ENCODE assay signal across 8 mouse cellular contexts in genomic region chr12:109749711-109750243, GRCm38 (mm10).
DNase-seq lines count a peak whose midpoint lies in the region; ATAC-seq and TF ChIP-seq lines count a peak whose summit lies in the region.

No protein-coding gene starts in this region.

- DNase-seq in Muller cell, postnatal 12 days (ENCODE audit: inconsistent ontology term): peak; percentile 97
- peak; percentile 52 for DNase-seq in c-Kit-positive CD71-negative TER-119-negative erythroid progenitor cells, embryonic 14.5 days (ENCODE audit: low read depth)
- peak; percentile 46 for DNase-seq in heart, postnatal 0 days (ENCODE audit: low spot score)
- peak; percentile 77 for DNase-seq in left cerebral cortex, adult 11 months (ENCODE audit: low spot score)
- peak; percentile 16 for DNase-seq in lung, postnatal 14 days
- peak; percentile 66 for DNase-seq in right cerebral cortex, postnatal 14 days

- peak overlapping the region; percentile 31; the same call in 1 of the 2 replicates for H3K9ac ChIP-seq in forebrain, embryonic 12.5 days
- H3K9ac ChIP-seq in heart, postnatal 0 days (replicated peaks; ENCODE audit: low read depth, low read length): no peak overlapping the region

- ATAC-seq in forebrain, embryonic 12.5 days (ENCODE audit: low FRiP score): peak; percentile 81
- peak; percentile 60 for ATAC-seq in heart, postnatal 0 days (ENCODE audit: insufficient read depth, low read depth)
- no peak for ATAC-seq in erythroid progenitor cell, adult 5-6 weeks (replicated peaks; ENCODE audit: low FRiP score, poor library complexity, severe bottlenecking)

- no peaks in the 10 kb centered on the region for H3K9me3 ChIP-seq in forebrain, embryonic 12.5 days
- no peaks in the 10 kb centered on the region for H3K9me3 ChIP-seq in heart, postnatal 0 days (replicated peaks; ENCODE audit: control insufficient read depth, low read length)

- H3K4me2 ChIP-seq in forebrain, embryonic 12.5 days: peak overlapping the region; percentile 46
- H3K4me2 ChIP-seq in heart, postnatal 0 days (ENCODE audit: low read depth, low read length): peak overlapping the region; percentile 46

- no peak for TF ChIP-seq EP300 in heart, postnatal 0 days (IDR thresholded peaks at IDR 0.05; ENCODE audit: low read depth)

- WGBS in forebrain, embryonic 12.5 days: 4% methylated on average over 14 of the region's 14 CpGs
- WGBS in heart, postnatal 0 days: 11% methylated on average over 14 of the region's 14 CpGs

- H3K27me3 ChIP-seq in forebrain, embryonic 12.5 days: no peaks in the 10 kb centered on the region
- H3K27me3 ChIP-seq in heart, postnatal 0 days (ENCODE audit: control insufficient read depth, insufficient read depth, low read length): no peaks in the 10 kb centered on the region

- H3K4me3 ChIP-seq in forebrain, embryonic 12.5 days (replicated peaks): peak overlapping the region; percentile 23
- H3K4me3 ChIP-seq in heart, postnatal 0 days (ENCODE audit: low read depth, low read length): no peak overlapping the region

- peaks cover 11% of the 10 kb centered on the region for H3K36me3 ChIP-seq in forebrain, embryonic 12.5 days (replicated peaks)
- no peaks in the 10 kb centered on the region for H3K36me3 ChIP-seq in heart, postnatal 0 days (replicated peaks; ENCODE audit: control insufficient read depth, insufficient read depth, low read length)

- peaks cover 52% of the 10 kb centered on the region for H3K4me1 ChIP-seq in forebrain, embryonic 12.5 days
- H3K4me1 ChIP-seq in heart, postnatal 0 days (ENCODE audit: control insufficient read depth, insufficient read depth): no peaks in the 10 kb centered on the region

- peak overlapping the region; percentile 69 for H3K27ac ChIP-seq in forebrain, embryonic 12.5 days
- H3K27ac ChIP-seq in heart, postnatal 0 days (ENCODE audit: low read depth): no peak overlapping the region

- TF ChIP-seq CTCF in heart, postnatal 0 days (IDR thresholded peaks at IDR 0.05; ENCODE audit: low read depth): peak; percentile 33

Comparison
In these comparisons a context has a peak if more than half of its experiments do, and no peak if none do; other contexts are left out.
1. DNase-seq: peak in every context shown above with its lines; median percentile 97 in Muller cell, postnatal 12 days; 77 in left cerebral cortex, adult 11 months; 66 in right cerebral cortex, postnatal 14 days; 52 in c-Kit-positive CD71-negative TER-119-negative erythroid progenitor cells, embryonic 14.5 days; 46 in heart, postnatal 0 days; 16 in lung, postnatal 14 days.